Mouse (Mus musculus) inflammation-experienced regulatory T-cells, adult 6 months (primary cell): ENCODE results near the gene 2310009B15Rik. TPM values are rescaled to one million over a fixed set of nuclear protein-coding genes. Genes with fewer than 3 reads are reported as not detected.
A peak's percentile ranks its signal among the peaks of the same experiment; 100 is the strongest.

Experiments used
- ATAC-seq: one replicate; pipeline ENCODE4 v1.8.0; 2017
- polyA plus RNA-seq, 3 experiments: library from polyadenylated mRNA; unstranded; fragments of 100-300 nt; shearing (Covaris generic); gene quantifications; one replicate each; pipeline ENCODE4 v1.2.1; 2017

2310009B15Rik gene
- polyA plus RNA-seq, 3 experiments from 2014 or later, result 11.9 to 18.4 (median 14.3) TPM

- ATAC-seq, result no peak
Observed at GRCm38 (mm10) chr1:138842315-138842714, 14.3 kb downstream of the 2310009B15Rik start.

- no peak for ATAC-seq
Observed at GRCm38 (mm10) chr1:138841306-138842095, 15.2 kb downstream of the 2310009B15Rik start.

- ATAC-seq, result no peak
Observed at GRCm38 (mm10) chr1:138840440-138841305, 16.0 kb downstream of the 2310009B15Rik start.

- no peak for ATAC-seq
Observed at GRCm38 (mm10) chr1:138839809-138840430, 16.7 kb downstream of the 2310009B15Rik start.

- no peak for ATAC-seq
Observed at GRCm38 (mm10) chr1:138839291-138839690, 17.4 kb downstream of the 2310009B15Rik start.

- no peak for ATAC-seq
Observed at GRCm38 (mm10) chr1:138837786-138838743, 18.6 kb downstream of the 2310009B15Rik start.

GRCm38 (mm10) chr1:138835355-138835900, 21.2 kb downstream of the 2310009B15Rik start:
- peak; percentile 62 for ATAC-seq

GRCm38 (mm10) chr1:138831309-138831708, 25.3 kb downstream of the 2310009B15Rik start:
- peak; percentile 67 for ATAC-seq

GRCm38 (mm10) chr1:138826841-138827240, 29.8 kb downstream of the 2310009B15Rik start:
- ATAC-seq, result no peak

- no peak for ATAC-seq
Observed at GRCm38 (mm10) chr1:138822985-138823322, 33.7 kb downstream of the 2310009B15Rik start.

GRCm38 (mm10) chr1:138822255-138822984, 34.2 kb downstream of the 2310009B15Rik start:
- peak; percentile 91 for ATAC-seq

Other genes starting within 250 kb of the 2310009B15Rik start
- 10 to 100 TPM; 64.9 to 79.7 (median 77.6) TPM for gene Nek7, start 236.7 kb downstream of the 2310009B15Rik start, polyA plus RNA-seq
- under 1 TPM in 2 of 3 experiments, not detected in 1; 0.20 to 0.25 TPM for gene Lhx9, start 8.3 kb downstream of the 2310009B15Rik start, polyA plus RNA-seq
- 10 to 100 TPM; 21.6 to 24.5 (median 22.3) TPM for gene Dennd1b, start 106.6 kb upstream of the 2310009B15Rik start, polyA plus RNA-seq